24 mouse cellular contexts compared by ENCODE assay signal in genomic region chr8:85116984-85117383, GRCm38 (mm10). TPM values are rescaled to one million over a fixed set of nuclear protein-coding genes. Genes with fewer than 3 reads are reported as not detected.
"Had no signal": no experiment of that assay in that cellular context is flagged by ENCODE, and none has a peak within 500 bp of the region (broad histone marks: within the 10 kb centered on the region; RNA-seq: fewer than 3 reads in every experiment).

No protein-coding gene starts in this region.

- H3K4me1 ChIP-seq: neural tube, embryonic 12.5 days had no signal

- ATAC-seq: midbrain, embryonic 15.5 days had no signal

- DNase-seq: kidney, adult 11 months; kidney, adult 8-10 months; kidney, postnatal 10 days; kidney, postnatal 36 days; layer of hippocampus, postnatal 36 days; lung, postnatal 14 days; right cerebral cortex, adult 18-20 months; right cerebral cortex, postnatal 14 days; right cerebral cortex, postnatal 4 days; thymus, postnatal 25 days had no signal

- H3K4me3 ChIP-seq: kidney, embryonic 15.5 days; left cerebral cortex, adult 2 months; lung, embryonic 15.5 days; midbrain, embryonic 12.5 days; midbrain, embryonic 15.5 days; neural tube, embryonic 12.5 days; neural tube, embryonic 15.5 days had no signal

- H3K4me2 ChIP-seq: kidney, embryonic 15.5 days; lung, embryonic 15.5 days; midbrain, embryonic 12.5 days; midbrain, embryonic 15.5 days; neural tube, embryonic 12.5 days; neural tube, embryonic 15.5 days had no signal

- H3K27me3 ChIP-seq: kidney, embryonic 15.5 days; lung, embryonic 15.5 days; midbrain, embryonic 12.5 days; midbrain, embryonic 15.5 days; neural tube, embryonic 12.5 days; neural tube, embryonic 15.5 days had no signal

- H3K27ac ChIP-seq: kidney, embryonic 15.5 days; left cerebral cortex, adult 2 months; lung, embryonic 15.5 days; macrophage; midbrain, embryonic 12.5 days; midbrain, embryonic 15.5 days; neural tube, embryonic 12.5 days; neural tube, embryonic 15.5 days; stomach, postnatal 0 days had no signal

- H3K9ac ChIP-seq: kidney, embryonic 15.5 days; lung, embryonic 15.5 days; midbrain, embryonic 12.5 days; midbrain, embryonic 15.5 days; neural tube, embryonic 12.5 days; neural tube, embryonic 15.5 days had no signal

- H3K36me3 ChIP-seq: midbrain, embryonic 12.5 days; midbrain, embryonic 15.5 days; neural tube, embryonic 12.5 days had no signal

- H3K9me3 ChIP-seq: kidney, embryonic 15.5 days; lung, embryonic 15.5 days; midbrain, embryonic 12.5 days; midbrain, embryonic 15.5 days; neural tube, embryonic 15.5 days had no signal

RNA-seq across cellular contexts. Expression of gene Cks1brt, which starts 34.7 kb away (rescaled TPM):
- polyA plus RNA-seq: intestine, embryonic 14.5 days; kidney, embryonic 15.5 days; limb, embryonic 11.5 days; limb, embryonic 14.5 days; lung, embryonic 15.5 days; macrophage; midbrain, embryonic 12.5 days; midbrain, embryonic 15.5 days; neural tube, embryonic 12.5 days; neural tube, embryonic 15.5 days; stomach, embryonic 14.5 days; stomach, postnatal 0 days; thymus, postnatal 0 days had no signal
